Mouse (Mus musculus) CD8-positive naive resting alpha-beta T cell, adult 2 months (primary cell): ENCODE results near the gene Mterf4.
"Not testable (repeated sequence)": the region's sequence is repeated elsewhere in the genome, so short reads cannot be mapped to it uniquely, and the experiment has no call there.

Experiments
- DNase-seq, 2 experiments: peaks; one replicate each; pipeline ENCODE4 v3.0.0; 2022; ENCODE audit warnings: low read depth in 2 of 2, low spot score in 2 of 2

Mterf4 gene

DNA sequence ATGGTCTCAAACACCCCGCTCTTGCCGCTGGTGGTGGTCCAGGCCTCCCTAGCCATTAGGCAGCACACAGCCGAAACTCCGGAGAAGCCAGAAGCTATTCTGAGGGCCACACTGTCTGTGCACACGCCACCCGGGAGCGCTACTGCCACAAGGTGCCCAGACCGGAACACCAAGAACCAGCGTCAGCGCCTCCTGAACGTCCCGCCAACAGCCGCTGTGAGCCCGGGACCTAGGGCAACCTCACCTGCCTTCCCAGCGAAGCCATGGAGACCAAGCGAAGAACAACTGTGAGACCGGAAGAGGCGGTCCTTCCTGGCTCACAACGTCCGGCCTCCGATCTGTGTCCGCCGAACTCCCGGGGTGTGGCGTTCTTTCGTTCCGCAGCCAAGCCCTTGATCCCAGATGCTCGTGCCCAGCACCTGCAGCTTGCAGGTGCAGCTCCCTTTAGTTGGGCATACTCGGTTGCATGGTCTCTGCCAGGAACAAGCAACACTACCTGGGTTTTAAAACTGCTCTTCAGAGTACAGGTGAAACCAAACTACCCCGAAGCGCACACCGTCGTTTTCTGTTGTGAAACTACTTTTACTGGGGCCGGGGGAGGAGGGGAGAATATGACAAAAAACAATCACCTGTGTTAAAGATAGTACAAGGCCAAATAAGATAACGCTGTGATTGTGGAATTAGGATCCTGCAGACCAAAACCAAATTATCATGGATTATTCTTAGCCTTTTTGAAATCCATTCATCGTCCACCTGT lies at the start of gene Mterf4:
Gene Mterf4 (minus strand): TSS at position 335 of the 757 bp plus-strand sequence.
- DNase-seq = peak; percentile 64 to 66

DNA sequence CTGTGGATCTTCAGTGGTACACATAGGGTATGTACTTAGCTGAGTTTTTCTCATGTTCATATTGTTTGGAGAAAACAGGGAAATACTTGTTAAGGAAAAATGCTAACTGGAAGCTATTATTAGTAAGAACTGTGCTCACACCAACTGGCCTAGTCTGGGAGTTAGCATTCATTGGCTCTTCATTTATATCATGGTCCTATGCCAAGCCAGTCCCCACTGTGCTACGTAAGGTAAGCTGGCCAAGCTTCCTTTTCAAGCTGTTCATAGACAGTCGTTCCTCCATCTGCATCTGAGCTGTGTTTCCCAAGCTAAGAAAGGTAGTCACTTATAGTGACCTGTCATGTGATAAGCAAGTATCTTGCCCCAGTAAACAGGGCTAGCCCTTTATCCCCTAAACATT lies 47.0 kb upstream of the Mterf4 start:
- DNase-seq = no peak

DNA sequence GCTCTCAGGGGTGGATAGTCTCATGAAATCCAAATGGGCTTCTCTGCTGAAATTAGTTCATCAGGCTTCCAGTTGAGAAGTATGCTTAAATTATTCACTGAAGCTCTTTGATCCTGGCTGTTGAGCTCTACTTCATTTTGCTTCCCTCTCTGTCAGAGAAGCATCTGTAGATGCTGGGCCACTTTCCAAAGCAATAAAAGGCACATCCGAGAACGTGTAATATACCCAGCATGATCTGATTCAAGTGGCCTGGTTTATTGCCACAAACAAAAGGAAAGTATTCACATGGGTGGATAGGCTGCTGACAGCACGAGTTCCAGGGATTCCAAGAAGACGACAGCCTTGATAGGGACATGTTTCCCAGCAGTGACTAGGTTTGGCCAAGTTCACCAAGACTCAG lies 44.0 kb upstream of the Mterf4 start:
- DNase-seq = no peak

DNA sequence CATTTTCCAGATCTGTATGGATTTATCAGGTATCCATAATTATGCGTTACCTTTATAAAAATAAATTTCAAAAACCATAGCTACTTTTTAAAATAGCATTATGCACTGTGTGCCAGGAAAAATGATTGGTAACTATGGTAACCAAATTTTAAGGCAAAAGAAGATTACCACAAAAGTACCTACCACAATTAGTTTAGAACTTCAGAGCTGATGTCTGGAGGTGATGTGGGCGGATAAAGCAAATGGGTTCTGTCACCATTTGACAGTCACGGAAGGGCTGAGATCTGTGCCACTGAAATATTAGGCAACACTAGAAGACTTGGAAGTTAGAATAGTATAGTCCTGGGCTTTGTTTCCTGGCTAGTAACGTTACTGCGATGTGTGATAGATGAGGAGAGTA lies 41.5 kb upstream of the Mterf4 start:
- no peak for DNase-seq

DNA sequence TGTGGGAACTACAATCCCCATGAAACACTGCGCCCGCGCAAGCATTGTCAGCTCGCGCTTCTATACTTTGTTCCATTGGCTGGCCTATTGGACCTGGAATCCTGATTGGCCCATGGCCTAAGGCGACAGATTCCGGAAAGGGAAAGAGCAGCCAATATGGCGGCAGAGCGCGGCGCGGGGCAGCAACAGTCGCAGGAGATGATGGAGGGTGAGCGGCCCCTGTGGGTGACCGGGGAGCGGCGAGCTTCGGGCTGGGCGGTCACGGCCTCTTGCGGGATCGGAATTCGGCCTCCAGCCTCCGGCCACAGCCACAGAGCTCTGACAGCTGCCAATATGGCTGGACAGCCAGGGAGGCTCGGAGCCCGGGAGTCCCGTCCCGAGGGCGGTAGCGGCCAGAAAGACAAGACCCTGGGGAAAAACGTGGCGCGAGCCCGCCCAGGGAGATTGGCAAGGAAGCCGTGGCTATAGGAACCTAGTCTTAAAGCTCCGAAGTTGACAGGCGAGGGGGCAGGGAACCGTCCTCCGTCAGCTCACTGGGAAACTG lies 37.9 kb upstream of the Mterf4 start:
- peak; percentile 86 to 89 for DNase-seq

DNA sequence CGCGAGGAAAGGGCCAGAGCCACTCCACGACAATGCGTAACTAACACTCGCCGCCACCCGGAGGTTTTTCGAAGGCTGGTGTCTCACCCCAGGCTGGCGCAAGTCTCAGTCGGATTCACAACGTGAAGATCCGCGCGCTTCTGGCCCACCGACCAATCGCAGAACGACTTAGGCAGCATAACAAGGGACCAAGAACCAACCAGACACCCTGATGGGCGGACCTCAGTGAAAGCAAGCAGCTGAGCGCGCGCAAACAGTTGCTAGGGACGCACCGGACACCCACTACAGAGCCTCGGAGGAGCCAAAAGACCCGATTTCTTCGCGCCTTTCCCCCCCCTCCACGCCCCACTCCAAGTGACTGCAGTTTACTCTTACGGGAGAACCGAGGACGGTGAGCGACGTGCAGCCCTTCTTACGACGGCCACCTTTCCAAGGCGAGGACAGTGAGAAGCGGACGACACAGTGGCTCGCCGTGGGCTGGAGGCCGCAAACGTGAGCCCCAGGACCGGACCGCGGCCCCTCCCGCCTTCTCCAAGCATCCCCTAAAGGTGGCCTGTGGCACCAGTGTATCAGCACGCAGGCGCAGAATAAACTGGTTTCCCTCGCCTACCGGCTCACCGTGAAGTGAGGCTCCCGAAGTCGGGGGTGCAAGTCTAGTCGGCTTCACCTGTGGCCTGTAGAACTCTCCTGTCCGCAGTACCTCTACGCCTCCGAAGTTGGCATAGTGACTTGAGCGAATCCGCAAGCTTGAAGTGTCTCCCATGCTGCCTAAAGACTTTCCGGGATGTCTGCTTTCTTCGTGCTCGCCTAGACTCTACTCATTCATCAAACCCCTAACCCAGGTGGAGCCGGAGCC lies 37.2 kb upstream of the Mterf4 start, which contains the start of the genes Ppp1r7 and Pask:
Gene Ppp1r7 (plus strand): TSS at position 207 of the 856 bp plus-strand sequence.
Gene Pask (minus strand): TSS at position 835 of the 856 bp plus-strand sequence.
- DNase-seq = peak; percentile 91 to 93

DNA sequence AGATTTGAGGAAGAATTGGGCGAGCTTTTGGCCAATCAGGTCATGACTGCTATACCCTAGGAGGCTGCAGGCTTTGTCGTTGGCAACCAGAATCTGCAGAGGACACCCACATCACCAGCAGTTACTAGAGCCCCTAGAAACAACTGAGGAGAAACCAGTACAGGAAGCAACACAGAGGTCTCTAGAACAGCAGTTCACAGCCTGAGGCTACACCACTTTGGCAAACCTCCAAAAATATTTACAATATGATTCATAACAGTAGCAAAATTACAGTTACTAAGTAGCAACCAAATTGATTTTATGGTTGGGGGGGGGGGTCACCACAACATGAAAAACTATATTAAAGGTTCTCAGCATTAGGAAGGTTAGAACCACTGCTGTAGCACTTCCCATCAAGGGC lies 28.9 kb upstream of the Mterf4 start:
- DNase-seq = no peak

DNA sequence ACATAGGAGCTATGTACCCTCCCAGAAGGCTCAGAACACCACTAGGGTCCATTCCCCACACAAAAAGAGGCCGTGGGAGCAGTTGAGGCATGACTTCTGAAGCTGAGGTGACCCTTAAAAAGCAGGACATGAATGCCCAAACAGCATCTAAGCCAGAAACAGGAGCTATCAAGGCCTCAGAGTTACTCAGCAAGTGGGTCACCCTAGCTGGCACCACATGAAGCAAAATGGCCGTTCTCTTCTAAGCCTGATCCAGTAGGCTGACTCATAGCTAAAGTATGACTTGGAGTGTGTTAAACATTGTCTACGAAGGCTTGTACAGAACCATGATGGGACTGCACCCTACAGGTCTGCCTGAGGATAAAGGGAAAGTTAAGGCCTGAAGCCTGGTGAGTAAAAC lies 20.7 kb upstream of the Mterf4 start:
- no peak for DNase-seq

DNA sequence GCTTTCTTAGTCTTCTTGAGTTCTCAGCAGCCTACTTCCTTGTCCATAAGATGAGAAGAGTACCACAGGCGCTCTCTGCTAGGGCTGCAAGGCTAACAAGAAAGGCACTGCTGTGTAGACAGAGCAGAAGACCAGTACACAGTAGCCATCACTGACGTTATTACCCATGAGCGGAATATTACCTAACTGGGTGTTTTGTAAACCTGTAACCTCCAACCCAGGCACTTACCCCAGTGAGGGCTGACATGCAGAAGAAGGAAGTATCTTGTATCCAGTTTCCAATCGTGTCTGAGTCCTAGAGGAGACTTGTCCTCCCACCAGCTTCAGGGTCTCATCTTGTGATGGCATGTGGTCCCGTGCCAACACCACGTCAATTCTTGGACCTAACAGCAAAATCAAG lies 18.3 kb upstream of the Mterf4 start:
- no peak for DNase-seq

DNA sequence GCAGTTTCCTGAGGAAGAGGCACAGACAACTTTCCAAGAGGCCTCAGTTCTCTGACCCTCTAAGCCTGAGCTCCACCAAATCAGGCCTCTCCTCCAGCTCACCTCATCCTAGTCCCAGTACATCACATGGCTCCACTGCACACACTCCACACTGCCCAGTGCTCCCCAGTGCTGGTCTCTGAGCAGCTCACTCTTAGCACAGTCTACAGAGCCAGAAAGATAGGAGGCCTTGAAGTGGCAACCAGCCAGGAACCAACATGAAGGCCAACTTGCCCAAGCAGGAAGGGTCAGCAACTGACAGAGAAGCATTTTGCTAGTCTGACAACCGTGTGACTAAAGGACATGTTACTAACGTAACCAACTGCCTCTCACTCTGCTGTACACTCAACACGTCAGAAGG lies 5.1 kb downstream of the Mterf4 start:
- DNase-seq = no peak

DNA sequence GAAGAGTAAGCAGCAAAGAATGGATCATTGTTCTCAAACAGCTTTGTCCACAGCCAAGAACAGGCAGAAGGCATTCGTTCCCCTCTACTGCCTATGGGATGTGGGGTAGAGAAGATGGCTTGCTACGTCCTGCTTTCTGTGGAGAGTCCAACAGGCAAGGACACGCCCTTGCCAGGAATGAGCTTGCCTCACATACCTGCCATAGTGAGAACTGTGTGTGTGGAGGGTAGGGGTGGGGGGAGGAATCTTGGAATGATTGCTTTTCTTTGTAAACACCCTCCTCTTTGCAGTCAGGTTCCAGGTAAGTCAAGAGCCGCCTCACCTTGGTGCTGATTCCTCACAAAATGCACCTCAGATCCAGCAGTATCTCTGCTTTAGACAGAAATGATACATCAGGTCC lies 5.9 kb downstream of the Mterf4 start:
- DNase-seq = no peak

DNA sequence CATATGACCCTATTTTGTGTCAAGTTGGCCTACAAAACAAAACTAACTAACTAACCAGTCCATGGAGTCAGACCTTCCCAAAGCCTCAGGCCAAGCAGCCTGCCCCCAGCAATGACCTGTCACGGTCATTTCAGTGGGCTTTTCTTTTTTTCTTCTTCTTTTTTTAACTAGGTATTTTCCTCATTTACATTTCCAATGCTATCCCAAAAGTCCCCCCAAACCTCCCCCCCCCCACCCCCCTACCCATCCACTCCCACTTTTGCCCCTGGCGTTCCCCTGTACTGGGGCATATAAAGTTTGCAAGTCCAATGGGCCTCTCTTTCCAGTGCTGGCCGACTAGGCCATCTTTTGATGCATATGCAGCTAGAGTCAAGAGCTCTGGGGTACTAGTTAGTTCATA lies 11.2 kb downstream of the Mterf4 start:
- not testable (repeated sequence) for DNase-seq

DNA sequence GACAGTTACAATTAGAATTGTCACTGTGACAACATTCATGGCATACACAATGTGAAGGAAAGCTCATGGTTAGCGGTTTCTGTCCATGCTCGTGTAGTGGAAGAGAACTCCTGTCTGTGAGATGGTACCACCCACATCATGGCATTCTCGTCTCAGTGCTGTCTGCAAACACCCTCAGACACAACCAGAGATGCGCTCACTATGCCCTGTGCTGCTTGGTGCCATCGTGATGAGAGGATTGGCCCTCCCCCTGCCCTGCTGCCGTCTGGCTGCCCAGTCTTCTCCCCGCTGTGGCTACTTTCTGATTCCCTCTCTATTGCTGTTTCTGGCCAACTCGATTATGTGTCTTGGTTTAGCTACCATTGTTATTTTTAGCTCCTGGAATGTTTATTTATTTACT lies 13.7 kb downstream of the Mterf4 start:
- DNase-seq = no peak

DNA sequence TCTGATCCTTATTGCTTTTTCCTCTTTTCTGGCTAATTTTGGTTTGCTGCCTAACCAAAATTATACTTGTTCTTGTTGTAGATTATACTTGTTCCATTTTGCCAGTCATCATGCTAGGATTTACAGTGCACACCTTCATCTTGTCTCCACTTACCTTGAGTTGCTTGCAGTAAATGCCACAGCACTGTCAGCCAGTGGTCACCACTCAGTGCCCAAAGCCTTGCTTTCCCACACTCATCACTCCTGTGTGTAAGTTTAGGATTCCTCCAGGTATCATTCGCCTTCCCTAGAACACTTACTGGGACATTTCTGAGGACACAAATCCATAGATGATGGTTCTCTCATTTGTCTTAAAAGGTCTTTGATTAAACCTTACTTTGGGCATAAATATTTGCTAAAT lies 14.1 kb downstream of the Mterf4 start:
- no peak for DNase-seq

DNA sequence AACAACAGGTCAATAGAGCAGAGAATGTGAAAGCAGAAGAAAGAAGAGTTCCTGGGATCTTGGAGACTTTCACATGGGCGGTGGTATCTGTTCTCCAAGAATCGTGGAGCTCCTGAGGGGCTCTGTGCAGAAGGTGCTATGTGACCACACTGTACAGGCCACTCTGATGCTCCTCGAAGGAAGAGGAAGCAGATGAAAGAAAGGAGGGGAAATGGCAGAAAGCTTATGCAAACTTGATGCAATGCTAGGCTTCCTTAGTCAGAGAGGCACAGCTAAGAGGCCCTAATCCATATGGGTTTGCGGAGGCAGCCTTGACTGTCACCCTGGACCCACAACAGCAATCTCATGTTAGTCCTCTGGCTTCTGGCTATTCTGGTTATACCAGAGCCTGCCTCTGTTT lies 14.8 kb downstream of the Mterf4 start:
- DNase-seq = no peak

DNA sequence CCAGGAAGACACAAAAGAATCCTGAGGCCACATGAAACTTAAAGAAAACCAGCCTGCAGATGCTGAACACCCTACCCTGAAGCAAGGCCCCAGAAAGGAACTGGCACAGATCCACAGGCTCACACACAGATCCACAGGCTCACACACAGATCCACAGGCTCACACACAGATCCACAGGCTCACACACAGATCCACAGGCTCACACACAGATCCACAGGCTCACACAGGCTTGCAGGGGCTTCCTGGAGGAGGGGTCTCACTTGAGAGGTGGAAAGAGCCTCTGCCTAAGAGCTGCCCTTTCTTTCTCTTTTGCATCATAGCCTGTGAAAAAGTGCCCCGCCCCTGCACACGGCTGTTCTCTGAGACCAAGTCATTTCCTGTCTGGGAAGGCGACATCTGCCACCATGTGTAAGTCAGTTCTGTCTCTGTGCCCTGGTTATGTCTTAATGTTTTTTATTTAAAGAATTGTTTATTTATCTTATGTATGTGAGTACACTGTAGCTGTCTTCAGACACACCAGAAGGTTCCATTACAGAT lies 16.0 kb downstream of the Mterf4 start:
- DNase-seq = no peak

DNA sequence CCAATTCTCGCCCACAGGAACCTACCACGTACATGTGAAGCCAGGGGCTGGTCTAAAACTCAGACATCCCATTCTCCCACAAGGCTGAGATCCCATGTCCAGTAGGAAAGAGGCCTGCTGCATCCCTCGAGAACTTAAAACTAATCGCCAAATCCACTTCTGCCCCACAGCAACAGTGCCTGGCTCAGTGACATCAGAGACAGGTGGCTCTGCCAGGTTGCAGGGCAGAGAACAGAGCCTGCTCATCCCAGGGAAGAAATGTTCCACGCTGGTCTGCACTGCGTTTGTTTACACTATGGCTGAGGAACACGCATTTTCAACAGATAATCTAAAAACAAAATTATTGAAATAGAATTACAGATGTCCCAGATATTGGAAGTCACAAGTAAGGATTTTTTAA lies 28.7 kb downstream of the Mterf4 start:
- no peak for DNase-seq

DNA sequence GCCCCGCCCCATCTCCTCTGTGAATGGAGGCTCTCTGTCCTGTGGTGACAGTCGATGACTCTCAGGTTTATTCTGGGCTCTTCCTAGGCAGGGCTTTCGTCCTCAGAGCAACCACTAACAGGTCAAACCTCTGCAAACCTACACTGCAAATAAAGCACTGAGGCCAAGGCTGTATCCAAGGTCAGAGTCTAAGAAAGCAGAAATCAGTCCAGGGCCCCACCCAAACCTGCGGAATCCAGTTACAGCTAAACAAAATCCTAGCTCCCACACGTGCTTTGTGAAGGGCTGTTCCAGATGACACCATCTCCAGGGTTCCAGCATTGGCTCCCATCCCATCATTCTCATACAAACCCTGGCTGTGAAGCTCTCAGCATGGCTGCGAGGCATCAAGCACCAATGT lies 30.2 kb downstream of the Mterf4 start:
- DNase-seq = no peak

DNA sequence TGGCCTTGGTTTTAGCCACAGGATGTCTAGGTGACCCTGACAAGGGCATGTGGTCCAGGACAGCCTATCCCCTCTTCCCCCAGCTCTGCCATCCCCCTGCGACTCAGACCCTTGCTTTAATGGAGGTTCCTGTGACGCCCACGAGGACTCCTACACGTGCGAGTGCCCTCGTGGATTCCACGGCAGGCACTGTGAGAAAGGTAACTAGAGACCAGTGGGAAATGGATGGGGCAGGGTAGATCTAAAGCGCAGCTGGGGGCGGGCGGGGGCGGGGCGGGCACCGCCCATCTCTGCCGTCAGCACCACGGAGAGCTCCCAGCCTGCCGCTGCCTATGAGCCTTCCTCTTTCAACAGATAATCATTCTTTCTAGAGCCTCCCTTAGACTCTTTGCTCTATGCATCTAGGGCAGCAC lies 33.3 kb downstream of the Mterf4 start:
- DNase-seq = no peak

DNA sequence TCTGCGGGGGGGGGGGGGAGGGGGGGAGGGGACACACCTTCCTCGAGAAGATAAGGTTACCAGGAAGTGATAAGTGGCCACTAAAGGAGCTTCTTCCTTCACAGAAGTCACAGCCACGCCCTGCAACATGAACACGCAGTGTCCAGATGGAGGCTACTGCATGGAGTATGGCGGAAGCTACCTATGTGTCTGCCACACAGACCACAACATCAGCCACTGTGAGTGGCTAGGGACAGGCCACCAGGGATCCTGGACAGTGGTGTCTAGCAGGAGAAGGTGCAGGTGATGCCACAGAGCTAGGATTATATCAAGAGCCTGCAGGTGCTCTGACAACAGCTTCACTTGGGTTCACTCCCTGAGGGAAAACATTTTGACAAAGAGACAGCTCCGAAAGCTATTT lies 34.0 kb downstream of the Mterf4 start:
- no peak for DNase-seq

DNA sequence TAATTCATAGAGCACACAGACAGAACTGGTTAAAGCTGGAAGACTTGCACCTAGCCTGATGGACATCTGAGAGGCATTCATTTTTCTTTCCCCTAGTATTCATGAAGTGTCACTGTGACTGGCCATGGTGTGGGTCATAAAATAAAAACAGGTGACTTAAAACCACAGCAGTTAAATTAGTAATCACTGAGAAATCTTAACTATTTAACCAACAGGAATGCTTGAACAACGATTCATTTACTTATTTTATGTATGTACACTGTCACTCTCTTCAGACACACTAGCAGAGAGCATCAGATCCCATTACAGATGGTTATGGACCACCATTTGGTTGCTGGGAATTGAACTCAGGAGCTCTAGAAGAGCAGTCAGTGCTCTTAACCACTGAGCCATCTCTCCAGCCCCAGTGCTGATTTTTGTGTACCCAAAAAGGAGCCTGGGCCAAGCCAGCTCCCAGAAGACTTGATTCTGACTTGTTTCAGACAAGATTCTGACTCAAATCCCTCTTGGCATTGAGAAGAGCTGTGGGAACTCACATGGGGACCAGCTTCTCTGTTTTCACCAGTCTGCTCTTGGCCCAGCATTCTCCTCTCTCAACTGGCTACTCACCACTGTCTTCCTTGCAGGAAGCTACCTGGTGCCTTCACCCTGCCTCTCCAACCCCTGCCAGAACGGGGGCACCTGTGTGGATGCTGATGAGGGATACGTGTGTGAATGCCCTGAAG lies 35.0 kb downstream of the Mterf4 start:
- DNase-seq = no peak
